16 mouse cellular contexts compared by ENCODE assay signal in genomic region chr11:101587676-101588075, GRCm38 (mm10). TPM values are rescaled to one million over a fixed set of nuclear protein-coding genes. Genes with fewer than 3 reads are reported as not detected.
DNase-seq lines count a peak whose midpoint lies in the region; ATAC-seq lines count a peak whose summit lies in the region.
"Had no signal": no experiment of that assay in that cellular context is flagged by ENCODE, and none has a peak within 500 bp of the region (broad histone marks: within the 10 kb centered on the region; RNA-seq: fewer than 3 reads in every experiment).

No protein-coding gene starts in this region.

- WGBS in liver, embryonic 15.5 days (ENCODE audit: insufficient replicate concordance) = 77% methylated on average over 10 of the region's 10 CpGs
- 94% methylated on average over 10 of the region's 10 CpGs for WGBS in hindbrain, embryonic 13.5 days
- 92% methylated on average over 10 of the region's 10 CpGs for WGBS in kidney, embryonic 15.5 days

- DNase-seq in frontal cortex, postnatal 10 days (ENCODE audit: low spot score in 2 of 2) = no peak
- no peak for DNase-seq in liver
- peak; percentile 58 to 60 for DNase-seq in left cerebral cortex, postnatal 36 days (ENCODE audit: low spot score in 2 of 2)
- DNase-seq in right cerebral cortex, postnatal 36 days (ENCODE audit: low spot score in 2 of 2) = peak; percentile 48 to 77

- H3K9ac ChIP-seq in liver, embryonic 15.5 days = no peak overlapping the region
- no peak overlapping the region for H3K9ac ChIP-seq in hindbrain, embryonic 13.5 days
- no peak overlapping the region for H3K9ac ChIP-seq in kidney, embryonic 15.5 days
- H3K9ac ChIP-seq: embryonic facial prominence, embryonic 13.5 days; hindbrain, embryonic 12.5 days had no signal

- no peak overlapping the region for H3K4me3 ChIP-seq in liver, embryonic 15.5 days (replicated peaks)
- no peak overlapping the region for H3K4me3 ChIP-seq in hindbrain, embryonic 13.5 days
- H3K4me3 ChIP-seq in kidney, embryonic 15.5 days (replicated peaks) = no peak overlapping the region
- H3K4me3 ChIP-seq: embryonic facial prominence, embryonic 13.5 days; hindbrain, embryonic 12.5 days had no signal

- no peak overlapping the region for H3K27ac ChIP-seq in liver, embryonic 15.5 days (replicated peaks)
- H3K27ac ChIP-seq in hindbrain, embryonic 13.5 days = no peak overlapping the region
- H3K27ac ChIP-seq in kidney, embryonic 15.5 days = no peak overlapping the region
- H3K27ac ChIP-seq: embryonic facial prominence, embryonic 13.5 days; hindbrain, embryonic 12.5 days had no signal

- intact Hi-C loops in left cerebral cortex, postnatal 36 days (cut with DNase I) = no loop called here

- H3K27me3 ChIP-seq in liver, embryonic 15.5 days = no peaks in the 10 kb centered on the region
- no peaks in the 10 kb centered on the region for H3K27me3 ChIP-seq in hindbrain, embryonic 13.5 days
- H3K27me3 ChIP-seq in kidney, embryonic 15.5 days = no peaks in the 10 kb centered on the region
- H3K27me3 ChIP-seq: embryonic facial prominence, embryonic 13.5 days; hindbrain, embryonic 12.5 days; Patski had no signal

- peak; percentile 62; the same call in 1 of the 2 replicates for ATAC-seq in frontal cortex, adult (ENCODE audit: low TSS enrichment)
- peak; percentile 36; the same call in 1 of the 2 replicates for ATAC-seq in liver, embryonic 15.5 days (ENCODE audit: insufficient read depth)
- ATAC-seq in hindbrain, embryonic 13.5 days (ENCODE audit: low FRiP score) = no peak
- ATAC-seq in kidney, embryonic 15.5 days (replicated peaks; ENCODE audit: low FRiP score) = no peak
- ATAC-seq: Patski had no signal

- H3K36me3 ChIP-seq in liver, embryonic 15.5 days (replicated peaks) = peaks cover 15% of the 10 kb centered on the region; the same call in 1 of the 2 replicates
- peaks cover 15% of the 10 kb centered on the region for H3K36me3 ChIP-seq in hindbrain, embryonic 13.5 days
- peaks cover 5% of the 10 kb centered on the region; the same call in 1 of the 2 replicates for H3K36me3 ChIP-seq in kidney, embryonic 15.5 days

- H3K4me2 ChIP-seq in liver, embryonic 15.5 days = no peak overlapping the region
- H3K4me2 ChIP-seq in hindbrain, embryonic 13.5 days = no peak overlapping the region
- H3K4me2 ChIP-seq in kidney, embryonic 15.5 days = no peak overlapping the region
- H3K4me2 ChIP-seq: embryonic facial prominence, embryonic 13.5 days; hindbrain, embryonic 12.5 days had no signal

- no peaks in the 10 kb centered on the region for H3K9me3 ChIP-seq in liver, embryonic 15.5 days (replicated peaks)
- H3K9me3 ChIP-seq in hindbrain, embryonic 13.5 days = no peaks in the 10 kb centered on the region
- no peaks in the 10 kb centered on the region for H3K9me3 ChIP-seq in kidney, embryonic 15.5 days (replicated peaks)
- H3K9me3 ChIP-seq: embryonic facial prominence, embryonic 13.5 days; hindbrain, embryonic 12.5 days had no signal

- peaks cover 6% of the 10 kb centered on the region for H3K4me1 ChIP-seq in liver, embryonic 15.5 days (replicated peaks)
- no peaks in the 10 kb centered on the region for H3K4me1 ChIP-seq in hindbrain, embryonic 13.5 days (replicated peaks)
- no peaks in the 10 kb centered on the region for H3K4me1 ChIP-seq in kidney, embryonic 15.5 days
- H3K4me1 ChIP-seq: embryonic facial prominence, embryonic 13.5 days; hindbrain, embryonic 12.5 days had no signal

RNA-seq across cellular contexts. Expression of gene Tmem106a, which starts 5.6 kb away (rescaled TPM):
- polyA plus RNA-seq in liver, embryonic 15.5 days (2015; fragmentation: Nextera tagmentation; extraction: Ambion mirVana) = 7.7 and 7.8 TPM in 2 replicates
- total RNA-seq in left cerebral cortex, postnatal 36 days (2021) = 1 to 10 TPM; 1.2 to 1.6 TPM
- polyA plus RNA-seq in hindbrain, embryonic 13.5 days (2015; fragmentation: Nextera tagmentation; extraction: Ambion mirVana) = 3.4 and 4.1 TPM in 2 replicates
- 5.5 and 5.8 TPM in 2 replicates for polyA plus RNA-seq in kidney, embryonic 15.5 days (2015; fragmentation: Nextera tagmentation; extraction: Ambion mirVana)

RNA-seq across cellular contexts. Expression of gene Gm11634, which starts 11.4 kb away (rescaled TPM):
- 0.16 TPM in 1 of 2 replicates, not detected in the other for polyA plus RNA-seq in liver, embryonic 15.5 days (2015; fragmentation: Nextera tagmentation; extraction: Ambion mirVana)
- not detected for total RNA-seq in left cerebral cortex, postnatal 36 days (2021)
- polyA plus RNA-seq in hindbrain, embryonic 13.5 days (2015; fragmentation: Nextera tagmentation; extraction: Ambion mirVana) = not detected in 2 replicates
- polyA plus RNA-seq in kidney, embryonic 15.5 days (2015; fragmentation: Nextera tagmentation; extraction: Ambion mirVana) = not detected in 2 replicates
- total RNA-seq: heart, adult 18-20 months; megakaryocyte-erythroid progenitor cell, adult 5-6 weeks had no signal
- polyA plus RNA-seq: embryonic facial prominence, embryonic 13.5 days; hindbrain, embryonic 12.5 days; large intestine, adult 2 months; neural tube, embryonic 14.5 days; Patski; stomach, embryonic 16.5 days had no signal

RNA-seq across cellular contexts. Expression of gene Nbr1, which starts 35.7 kb away (rescaled TPM):
- 39.5 and 49.8 TPM in 2 replicates for polyA plus RNA-seq in liver, embryonic 15.5 days (2015; fragmentation: Nextera tagmentation; extraction: Ambion mirVana)
- 100 to 1,000 TPM; 131 to 145 TPM for total RNA-seq in left cerebral cortex, postnatal 36 days (2021)
- 98.7 and 104 TPM in 2 replicates for polyA plus RNA-seq in hindbrain, embryonic 13.5 days (2015; fragmentation: Nextera tagmentation; extraction: Ambion mirVana)
- polyA plus RNA-seq in kidney, embryonic 15.5 days (2015; fragmentation: Nextera tagmentation; extraction: Ambion mirVana) = 74.8 and 76.4 TPM in 2 replicates

RNA-seq across cellular contexts. Expression of gene Brca1, which starts 35.9 kb away (rescaled TPM):
- polyA plus RNA-seq in liver, embryonic 15.5 days (2015; fragmentation: Nextera tagmentation; extraction: Ambion mirVana) = 11.5 and 12.5 TPM in 2 replicates
- total RNA-seq in left cerebral cortex, postnatal 36 days (2021) = 1 to 10 TPM in 1 of 2 experiments, under 1 TPM in 1; 0.96 to 1.0 TPM
- 2.9 TPM in 2 replicates for polyA plus RNA-seq in hindbrain, embryonic 13.5 days (2015; fragmentation: Nextera tagmentation; extraction: Ambion mirVana)
- 12.9 and 14.4 TPM in 2 replicates for polyA plus RNA-seq in kidney, embryonic 15.5 days (2015; fragmentation: Nextera tagmentation; extraction: Ambion mirVana)

RNA-seq across cellular contexts. Expression of gene Rdm1, which starts 39.3 kb away (rescaled TPM):
- polyA plus RNA-seq in liver, embryonic 15.5 days (2015; fragmentation: Nextera tagmentation; extraction: Ambion mirVana) = 10.7 and 12.1 TPM in 2 replicates
- total RNA-seq in left cerebral cortex, postnatal 36 days (2021) = 1 to 10 TPM; 6.0 to 6.5 TPM
- 15.5 and 18.9 TPM in 2 replicates for polyA plus RNA-seq in hindbrain, embryonic 13.5 days (2015; fragmentation: Nextera tagmentation; extraction: Ambion mirVana)
- polyA plus RNA-seq in kidney, embryonic 15.5 days (2015; fragmentation: Nextera tagmentation; extraction: Ambion mirVana) = 35.5 and 41.1 TPM in 2 replicates

Comparison
In these comparisons a context has a peak if more than half of its experiments do, and no peak if none do; other contexts are left out.
1. ATAC-seq: peak in frontal cortex, adult (single experiment) and liver, embryonic 15.5 days (single experiment); none in hindbrain, embryonic 13.5 days (single experiment) and kidney, embryonic 15.5 days (single experiment).
2. DNase-seq: peak in left cerebral cortex, postnatal 36 days (2 of 2) and right cerebral cortex, postnatal 36 days (2 of 2); none in frontal cortex, postnatal 10 days (0 of 2) and liver (single experiment).